Mouse (Mus musculus): ENCODE measurements at regions not wholly inside any gene's neighbourhood (a gene's known extent, or its start where the extent isn't known, plus 50 kb on each side); places are given as distances from the start of the nearest gene placed in this dataset.

DNA sequence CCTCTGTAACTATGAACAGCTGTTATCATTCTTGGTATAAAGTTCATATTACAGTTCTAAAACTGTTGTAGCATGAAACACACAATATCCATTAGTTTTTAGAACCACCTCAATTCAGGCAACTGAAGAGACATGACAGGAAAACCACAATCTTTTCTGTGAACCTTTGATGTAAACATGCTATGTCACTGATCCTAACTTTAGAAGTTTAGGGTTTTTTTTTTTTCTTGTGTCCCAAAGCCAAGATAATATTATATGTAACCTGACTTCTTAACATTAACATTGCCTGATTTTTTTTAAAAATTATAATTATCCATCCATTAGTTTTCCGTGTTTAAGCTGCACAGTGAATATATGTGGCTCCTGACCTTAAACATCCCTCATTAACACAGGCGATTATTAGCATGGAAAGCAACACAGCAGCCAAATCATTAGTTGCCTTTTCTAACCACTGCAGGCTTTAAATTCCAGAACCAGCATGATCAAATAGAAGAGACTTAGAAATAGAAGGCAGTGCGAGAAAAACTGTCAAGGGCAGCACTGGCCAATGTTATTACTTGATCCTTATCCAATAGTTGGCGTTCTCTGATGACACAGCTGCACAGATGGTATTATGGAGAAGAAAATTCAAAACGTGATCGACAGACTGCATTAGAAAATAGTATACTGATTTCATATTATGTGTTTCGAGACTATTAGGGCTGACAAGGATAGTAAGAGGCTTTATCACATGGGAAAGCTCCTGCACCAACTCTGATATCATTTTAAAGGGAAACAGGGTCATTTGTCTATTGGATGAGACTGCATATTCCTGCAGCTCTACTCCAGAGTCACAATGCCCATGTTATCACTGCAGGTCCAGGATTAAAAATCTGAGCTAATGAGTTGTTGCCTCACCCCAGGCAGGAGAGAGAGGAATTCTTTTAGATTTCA is 321.7 kb upstream of the Clec14a start:
- DNase-seq (ENCODE audit: inconsistent age in 2 of 2, low spot score in 1 of 2): no peak

DNA sequence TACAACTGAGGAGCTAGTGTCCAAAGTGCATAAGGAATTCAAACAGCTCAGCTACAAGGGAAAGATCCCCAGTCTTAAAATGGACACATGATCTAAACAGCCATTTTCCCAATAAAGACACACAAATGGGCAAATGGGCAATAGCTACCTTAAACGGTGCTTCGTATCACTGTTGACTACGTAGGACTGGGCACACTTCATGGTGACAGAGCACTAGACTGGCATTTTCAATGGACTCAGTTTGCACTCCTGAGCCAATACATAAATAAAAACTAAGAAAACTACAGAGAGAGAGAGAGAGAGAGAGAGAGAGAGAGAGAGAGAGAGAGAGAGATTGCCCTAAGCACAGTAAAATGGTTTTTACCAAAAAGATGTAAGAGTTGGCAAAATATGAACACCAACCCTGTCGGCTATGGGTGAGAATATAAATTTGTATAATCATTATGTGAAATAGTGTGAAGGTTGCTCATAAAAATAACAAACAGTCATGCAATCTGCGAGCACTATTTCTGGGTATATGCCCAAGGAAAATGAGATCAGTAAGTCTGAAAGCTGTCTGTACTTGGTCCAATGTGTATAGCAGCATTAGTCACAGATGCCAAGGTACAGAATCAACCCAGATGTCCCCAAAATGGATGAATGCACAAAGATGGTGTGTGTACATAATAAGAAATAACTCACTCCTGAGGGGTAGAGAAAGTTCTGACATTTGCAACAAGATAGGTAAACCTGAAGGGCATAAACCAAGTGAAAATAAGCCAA is 312.9 kb upstream of the Clec14a start:
- no peak for DNase-seq (ENCODE audit: inconsistent age in 2 of 2, low spot score in 1 of 2)

DNA sequence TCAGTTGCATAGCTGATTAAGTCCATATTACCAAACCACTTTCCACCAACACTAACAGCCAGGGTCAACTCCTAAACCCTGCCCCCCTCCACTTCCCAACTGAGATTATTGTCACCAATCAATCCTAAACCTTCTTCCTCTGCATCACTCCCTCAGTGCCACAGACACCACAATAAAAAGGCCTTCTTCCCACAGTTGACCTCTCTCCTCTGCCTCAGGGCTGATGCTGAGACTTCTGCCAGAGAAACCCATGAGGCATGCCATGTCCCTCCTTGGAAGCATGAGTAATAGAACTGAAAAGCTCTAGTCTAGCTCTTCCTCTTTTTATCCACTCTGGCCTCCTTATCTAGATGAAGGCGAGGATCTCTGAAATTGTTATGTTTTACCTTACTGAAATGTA is 300.0 kb upstream of the Clec14a start:
- no peak for DNase-seq (ENCODE audit: inconsistent age in 2 of 2, low spot score in 1 of 2)

DNA sequence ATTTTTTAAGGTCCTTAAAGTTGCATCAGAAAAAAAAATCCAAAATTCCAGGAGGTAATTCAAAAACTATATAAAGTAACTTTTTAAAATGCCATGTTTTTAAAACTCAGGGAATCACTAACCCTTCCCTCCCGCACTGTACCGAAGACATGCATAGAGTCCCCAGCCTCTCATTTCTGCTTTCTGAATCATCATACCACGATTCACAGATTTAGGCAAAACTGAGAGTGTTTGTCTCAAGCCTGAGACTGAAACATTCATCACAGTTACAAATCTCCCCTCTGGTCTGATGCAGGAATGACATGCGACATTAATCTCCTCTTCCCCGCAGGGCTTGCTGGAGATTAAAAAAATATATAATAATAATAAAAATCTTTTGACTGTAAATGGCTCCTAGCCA is 291.8 kb upstream of the Clec14a start:
- DNase-seq (ENCODE audit: inconsistent age in 2 of 2, low spot score in 1 of 2): no peak

DNA sequence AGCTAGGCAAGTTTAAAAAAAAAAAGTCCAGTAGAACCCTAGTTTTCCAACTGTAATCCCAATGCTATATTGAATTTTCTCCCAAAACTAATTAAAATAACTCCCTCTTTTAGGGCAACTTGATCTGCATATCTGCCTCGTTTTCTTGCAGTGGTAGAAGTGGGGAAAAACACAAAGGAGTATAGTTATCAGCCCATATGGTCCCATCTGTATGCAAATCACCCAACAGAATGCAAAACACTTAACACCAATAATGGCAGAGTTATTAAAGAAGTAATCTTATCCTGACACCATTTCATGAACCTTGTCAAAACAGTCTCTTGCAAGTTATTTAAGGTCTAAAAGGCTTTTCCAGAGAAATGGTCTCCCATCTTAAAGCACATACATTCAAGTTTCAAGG is 290.7 kb upstream of the Clec14a start:
- no peak for DNase-seq (ENCODE audit: inconsistent age in 2 of 2, low spot score in 1 of 2)

- no peak for DNase-seq (ENCODE audit: inconsistent age in 2 of 2, low spot score in 1 of 2)
Measured at GRCm38 (mm10) chr12:58557261-58557660, 288.2 kb upstream of the Clec14a start.

DNA sequence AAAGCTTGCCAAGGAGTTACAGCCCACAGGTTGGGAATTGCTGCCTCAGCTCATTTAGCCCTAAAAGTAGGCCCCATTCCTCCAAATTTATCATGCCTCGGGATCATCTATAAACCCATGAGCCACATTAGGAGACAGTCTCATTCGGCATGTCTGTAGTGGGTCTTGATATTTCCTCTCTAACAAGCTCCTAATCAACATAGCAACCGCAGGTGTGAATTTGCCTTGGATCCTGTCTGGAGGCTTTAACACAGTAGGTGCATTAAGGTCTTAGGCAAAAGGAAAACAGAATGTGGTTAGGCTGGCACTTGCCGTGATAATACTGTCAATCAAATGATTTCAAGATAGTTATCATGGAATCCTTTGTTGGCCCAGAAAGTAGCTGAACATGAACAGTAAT is 287.7 kb upstream of the Clec14a start:
- no peak for DNase-seq (ENCODE audit: inconsistent age in 2 of 2, low spot score in 1 of 2)

DNA sequence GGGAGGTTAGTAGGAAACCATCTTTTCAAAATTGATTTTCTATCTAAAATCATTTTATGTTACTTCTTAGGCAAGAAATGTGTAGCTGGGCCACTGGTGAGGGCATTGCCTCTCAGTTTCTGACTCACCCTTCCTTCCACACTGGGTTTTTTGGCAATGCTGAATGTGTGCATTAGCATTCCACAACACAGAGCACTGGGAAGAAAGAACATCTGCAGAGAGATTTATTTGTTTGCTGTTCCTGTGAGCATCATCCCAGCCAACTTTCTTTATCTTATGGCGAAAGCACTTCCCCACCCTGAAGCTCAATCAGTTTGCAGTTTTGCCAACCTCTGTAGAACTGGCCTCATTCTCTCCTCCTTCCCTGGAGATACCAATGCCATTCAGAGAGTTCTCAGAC is 287.0 kb upstream of the Clec14a start:
- no peak for DNase-seq (ENCODE audit: inconsistent age in 2 of 2, low spot score in 1 of 2)

GRCm38 (mm10) chr12:58550859-58551761 is 282.0 kb upstream of the Clec14a start:
- DNase-seq (ENCODE audit: inconsistent age in 2 of 2, low spot score in 1 of 2): no peak

DNA sequence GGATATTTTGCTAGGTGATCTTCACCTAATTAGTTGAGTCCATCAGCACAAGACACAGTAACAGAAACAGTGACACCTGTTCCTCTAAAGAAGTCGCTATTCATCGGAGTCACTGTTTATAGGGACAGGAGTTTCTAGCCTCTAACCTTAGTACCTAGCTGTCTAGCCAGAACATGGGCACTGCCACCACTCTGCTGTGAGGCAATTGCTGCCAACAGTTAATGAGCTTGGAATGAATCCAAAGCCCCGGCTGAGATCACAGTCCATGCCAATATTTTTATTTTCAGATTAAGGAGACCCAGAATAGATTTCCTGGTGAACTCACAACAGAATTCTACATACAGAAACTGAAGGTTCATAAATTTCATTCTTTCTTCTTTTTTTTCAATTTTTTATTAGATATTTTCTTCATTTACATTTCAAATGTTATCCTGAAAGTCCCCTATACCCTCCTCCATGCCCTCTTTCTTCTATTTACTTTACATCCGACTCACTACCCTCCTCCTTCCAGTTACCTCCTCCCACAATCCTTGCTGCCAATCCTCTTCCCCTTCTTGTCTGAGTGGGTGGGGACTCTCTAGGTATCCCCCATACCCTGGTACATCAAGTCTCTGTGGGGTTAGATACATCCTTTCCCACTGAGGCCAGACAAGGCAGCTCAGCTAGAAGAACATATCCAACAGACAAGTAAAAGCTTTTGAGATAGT is 276.9 kb upstream of the Clec14a start:
- DNase-seq (ENCODE audit: inconsistent age in 2 of 2, low spot score in 1 of 2): no peak

GRCm38 (mm10) chr12:58544862-58545261 is 275.8 kb upstream of the Clec14a start:
- no peak for DNase-seq (ENCODE audit: inconsistent age in 2 of 2, low spot score in 1 of 2)

DNA sequence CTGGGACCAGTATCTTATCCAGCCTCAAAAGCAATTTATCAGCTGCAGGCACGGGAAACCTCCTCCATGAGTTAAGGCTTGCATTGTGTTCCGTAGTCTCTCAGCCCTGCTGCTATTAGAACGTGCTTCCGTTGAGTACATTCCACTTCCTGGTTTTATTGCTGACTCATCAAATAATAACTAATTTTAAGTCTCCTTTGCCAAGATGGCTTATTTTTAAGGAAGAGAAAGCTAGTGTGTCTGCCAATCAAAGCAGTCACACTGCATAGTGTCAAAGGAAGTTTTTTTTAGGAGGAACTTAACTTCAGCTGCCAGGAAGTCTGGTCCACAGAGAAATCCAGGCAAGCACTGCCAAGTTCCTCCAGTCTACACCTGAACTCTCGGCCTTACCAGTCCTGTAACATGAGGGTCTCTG is 269.2 kb upstream of the Clec14a start:
- DNase-seq (ENCODE audit: inconsistent age in 2 of 2, low spot score in 1 of 2): peak in 1 of 2 experiments; percentile 22

- no peak for DNase-seq (ENCODE audit: inconsistent age in 2 of 2, low spot score in 1 of 2)
Measured at GRCm38 (mm10) chr12:58537833-58538232, 268.7 kb upstream of the Clec14a start.

DNA sequence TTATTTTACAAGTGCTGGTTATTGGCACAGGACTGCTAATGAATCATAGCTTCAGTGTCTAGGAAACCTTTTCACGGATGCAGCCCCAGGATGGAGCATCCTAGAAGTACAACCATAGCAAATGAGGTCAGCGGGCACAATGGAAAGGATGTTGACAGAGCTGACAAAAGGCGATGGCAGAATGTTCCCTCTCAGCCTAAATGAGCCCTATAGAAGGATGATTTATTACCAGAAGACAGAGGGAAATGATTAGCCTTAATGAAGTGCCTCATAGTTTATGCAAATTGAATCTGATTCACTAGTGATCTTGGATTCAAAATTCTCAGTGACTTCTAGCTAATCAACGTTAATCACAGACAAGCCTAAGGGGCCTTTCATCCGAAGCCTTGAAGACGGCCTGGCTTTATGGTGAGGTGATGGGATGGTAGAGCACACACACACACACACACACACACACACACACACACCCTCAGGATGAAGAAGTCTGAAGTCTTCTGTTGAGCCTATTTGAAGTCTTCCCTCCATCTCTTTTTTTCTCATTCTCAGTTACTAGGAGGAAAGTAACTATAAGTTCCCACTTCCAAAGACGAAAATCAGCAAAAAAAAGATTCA is 267.4 kb upstream of the Clec14a start:
- DNase-seq (ENCODE audit: inconsistent age in 2 of 2, low spot score in 1 of 2): no peak

GRCm38 (mm10) chr12:58530306-58530705 is 261.2 kb upstream of the Clec14a start:
- no peak for DNase-seq (ENCODE audit: inconsistent age in 2 of 2, low spot score in 1 of 2)

GRCm38 (mm10) chr12:58516800-58517199 is 247.7 kb upstream of the Clec14a start:
- no peak for DNase-seq (ENCODE audit: inconsistent age in 2 of 2, low spot score in 1 of 2)

GRCm38 (mm10) chr12:58513951-58514350 is 244.9 kb upstream of the Clec14a start:
- DNase-seq (ENCODE audit: inconsistent age in 2 of 2, low spot score in 1 of 2): no peak

DNA sequence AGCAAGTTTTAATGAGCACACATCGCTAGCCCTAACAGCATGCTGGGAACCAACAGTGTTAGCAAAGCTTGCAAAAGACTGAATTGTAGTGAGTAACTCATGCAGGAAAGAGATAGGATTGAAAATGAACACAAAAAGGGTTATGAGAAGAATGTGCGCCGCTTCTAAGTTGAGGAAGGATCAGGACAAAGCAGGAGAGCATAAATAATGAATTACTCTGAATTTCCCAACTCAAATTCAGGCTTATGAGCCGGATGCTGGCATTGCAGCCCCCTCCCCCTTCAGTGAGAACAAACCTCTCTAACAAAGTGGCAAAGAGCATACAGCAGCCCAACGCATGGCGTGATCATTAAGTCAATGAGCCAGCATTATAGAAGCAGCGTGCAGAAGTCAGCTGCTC is 243.6 kb upstream of the Clec14a start:
- DNase-seq (ENCODE audit: inconsistent age in 2 of 2, low spot score in 1 of 2): no peak

- DNase-seq (ENCODE audit: inconsistent age in 2 of 2, low spot score in 1 of 2): no peak
Measured at GRCm38 (mm10) chr12:58504283-58504682, 235.2 kb upstream of the Clec14a start.

GRCm38 (mm10) chr12:58474181-58474580 is 205.1 kb upstream of the Clec14a start:
- no peak for DNase-seq (ENCODE audit: inconsistent age in 2 of 2, low spot score in 1 of 2)
